Mouse (Mus musculus) bone marrow, adult 2 months (tissue): ENCODE data around the gene 4930505A04Rik. TPM values are rescaled to one million over a fixed set of nuclear protein-coding genes. Genes with fewer than 3 reads are reported as not detected.

Experiments used
- H3K27ac ChIP-seq: fragments of 200-500 bp; 2 replicates; pipeline ENCODE4 v1.5.1; 2012; ENCODE audit warnings: low read depth, mild to moderate bottlenecking, control low read depth, inconsistent platforms, low read length; ENCODE audit not compliant: control insufficient read depth, poor library complexity, insufficient read depth
- H3K4me1 ChIP-seq: fragments of 200-500 bp; 2 replicates; pipeline ENCODE4 v1.6.1; 2011; ENCODE audit warnings: low read length; ENCODE audit not compliant: control insufficient read depth, insufficient read depth
- H3K4me3 ChIP-seq: fragments of 200-500 bp; replicated peaks from 2 replicates; pipeline ENCODE3; 2011; ENCODE audit warnings: mild to moderate bottlenecking, low read depth, low read length, control low read depth; ENCODE audit not compliant: control insufficient read depth
- CTCF ChIP-seq: fragments of 200-500 bp; IDR thresholded peaks from 2 replicates; pipeline ENCODE4 v1.5.1; 2011; ENCODE audit warnings: low read length, control low read depth; ENCODE audit not compliant: control insufficient read depth, insufficient read depth
- POLR2A ChIP-seq: fragments of 200-500 bp; IDR thresholded peaks from 2 replicates; pipeline ENCODE4 v1.6.1; 2011; ENCODE audit warnings: low read depth, mild to moderate bottlenecking, control low read depth, low read length, borderline replicate concordance; ENCODE audit not compliant: control insufficient read depth
- WGBS: fragments of 180-500 bp; shearing (Covaris S2); methylation state at CpG from one replicate; pipeline ENCODE4 v1.1.7; 2018; 5-methylcytosine and 5-hydroxymethylcytosine counted together
- polyA plus RNA-seq: library from polyadenylated mRNA; stranded (reverse); fragments of >200 nt; gene quantifications from 2 replicates; pipeline ENCODE4 v1.2.4, GENCODE M21; 2011; ENCODE audit warnings: low replicate concordance; ENCODE audit not compliant: missing spikeins, insufficient read depth, insufficient read length

Gene 4930505A04Rik
- not detected in 2 replicates for polyA plus RNA-seq

GRCm38 (mm10) chr11:30471751-30472593 is at the start of gene 4930505A04Rik:
Gene 4930505A04Rik, minus strand, starts transcription at chr11:30471827.
- Histone ChIP-seq H3K27ac (no peak within 1 kb of the TSS), H3K4me1 (no peaks in the 10 kb centered on the region), H3K4me3 (no peak within 1 kb of the TSS)
- WGBS: 10% methylated on average over 17 of the region's 17 CpGs
- TF ChIP-seq POLR2A (no peak), CTCF (no peak)

GRCm38 (mm10) chr11:30517133-30517532 is 45.5 kb upstream of the 4930505A04Rik start:
- Histone ChIP-seq H3K27ac (no peak overlapping the region), H3K4me1 (no peaks in the 10 kb centered on the region), H3K4me3 (no peak overlapping the region)
- TF ChIP-seq CTCF (no peak), POLR2A (no peak)
- WGBS: 77% methylated on average over 2 of the region's 2 CpGs

DNA sequence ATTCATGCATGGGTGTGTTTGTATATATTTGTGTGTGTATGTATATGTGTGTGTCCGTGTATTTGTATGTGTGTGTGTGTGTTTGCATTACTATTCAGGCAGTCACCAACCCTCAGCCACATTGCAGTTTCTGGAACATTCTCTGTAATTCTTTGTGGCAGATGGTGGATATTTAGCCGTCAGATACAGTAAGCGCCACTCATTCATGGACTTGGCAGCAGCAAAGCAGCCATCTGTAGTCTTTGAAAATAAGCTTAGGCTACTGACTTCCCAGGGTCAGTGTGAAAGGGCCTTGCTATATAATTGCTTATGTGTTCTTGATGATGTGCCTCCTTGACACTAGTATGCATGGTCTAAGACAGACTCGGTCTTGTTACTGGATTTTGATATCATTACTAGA is 36.6 kb upstream of the 4930505A04Rik start:
- WGBS: 84% methylated on average over 4 of the region's 4 CpGs
- Histone ChIP-seq H3K27ac (no peak overlapping the region), H3K4me1 (no peaks in the 10 kb centered on the region), H3K4me3 (no peak overlapping the region)
- TF ChIP-seq POLR2A (no peak), CTCF (no peak)

- TF ChIP-seq POLR2A (no peak), CTCF (no peak)
- H3K27ac ChIP-seq: no peak overlapping the region
- WGBS: 71% methylated on average over 3 of the region's 3 CpGs
- H3K4me1 ChIP-seq: no peaks in the 10 kb centered on the region
- H3K4me3 ChIP-seq: no peak overlapping the region
Observed at GRCm38 (mm10) chr11:30498738-30499355, 27.2 kb upstream of the 4930505A04Rik start.

DNA sequence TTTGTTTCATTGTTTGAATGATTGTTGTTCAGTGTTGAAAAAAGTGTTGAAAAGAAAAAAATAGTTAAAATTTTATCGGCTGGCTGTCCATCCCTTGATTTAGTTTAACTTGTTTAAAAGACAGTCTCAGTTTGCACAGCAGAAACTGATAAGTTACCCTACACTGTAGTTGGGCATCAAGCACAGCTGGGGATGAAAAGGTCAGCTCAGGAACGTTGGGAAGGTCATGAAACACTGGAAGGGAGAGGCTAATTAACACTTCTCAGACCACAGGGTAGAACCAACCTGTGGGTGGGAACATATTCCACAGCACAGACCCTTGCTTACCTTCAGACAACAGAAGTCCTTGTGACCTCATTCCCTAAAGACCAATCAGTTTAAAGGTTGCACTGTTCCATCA is 25.5 kb upstream of the 4930505A04Rik start:
- H3K27ac ChIP-seq: no peak overlapping the region
- TF ChIP-seq CTCF (no peak), POLR2A (no peak)
- H3K4me1 ChIP-seq: no peaks in the 10 kb centered on the region
- WGBS: 56% methylated on average over 2 of the region's 2 CpGs
- no peak overlapping the region for H3K4me3 ChIP-seq

- no peak overlapping the region for H3K27ac ChIP-seq
- H3K4me1 ChIP-seq: no peaks in the 10 kb centered on the region
- H3K4me3 ChIP-seq: no peak overlapping the region
- TF ChIP-seq CTCF (no peak), POLR2A (no peak)
Observed at GRCm38 (mm10) chr11:30491515-30492260, 20.1 kb upstream of the 4930505A04Rik start.

- WGBS: 73% methylated on average over 10 of the region's 10 CpGs
- Histone ChIP-seq H3K4me1 (no peaks in the 10 kb centered on the region), H3K4me3 (no peak overlapping the region), H3K27ac (no peak overlapping the region)
- no peak for TF ChIP-seq CTCF
- TF ChIP-seq POLR2A: no peak
Observed at GRCm38 (mm10) chr11:30488183-30488582, 16.6 kb upstream of the 4930505A04Rik start.

DNA sequence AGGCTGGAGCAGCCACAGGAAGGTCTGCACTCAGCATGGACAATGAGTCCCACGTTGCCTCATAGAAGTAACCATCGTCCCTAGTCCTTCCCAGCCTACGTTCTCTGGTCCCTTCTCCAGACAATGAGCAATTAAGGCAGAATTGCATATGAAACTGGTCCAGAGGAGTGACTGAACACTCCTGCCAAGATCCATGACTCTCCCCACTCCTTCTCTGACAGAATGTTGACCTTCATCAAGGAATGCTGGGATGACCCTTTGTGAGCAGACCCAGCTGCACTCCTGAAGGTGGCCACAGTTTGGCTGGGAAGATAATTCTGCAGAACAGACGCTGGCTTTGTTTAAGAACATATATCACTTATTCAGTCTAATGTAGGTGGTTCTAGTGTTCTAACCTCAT is 11.7 kb upstream of the 4930505A04Rik start:
- H3K27ac ChIP-seq: no peak overlapping the region
- no peak for TF ChIP-seq CTCF
- TF ChIP-seq POLR2A: no peak
- no peaks in the 10 kb centered on the region for H3K4me1 ChIP-seq
- 81% methylated on average over 4 of the region's 4 CpGs for WGBS
- H3K4me3 ChIP-seq: no peak overlapping the region
